Mouse (Mus musculus) stomach, embryonic 15.5 days (tissue): ENCODE results near the gene Med12l. TPM values are rescaled to one million over a fixed set of nuclear protein-coding genes. Genes with fewer than 3 reads are reported as not detected.

ENCODE experiments used
- ATAC-seq: fragments of 200-750 bp; cut with Nextera tagmentation; 2 replicates; pipeline ENCODE4 v1.8.0; 2017; ENCODE audit warnings: low read depth, moderate number of reproducible peaks, moderate TSS enrichment; ENCODE audit not compliant: insufficient read depth, low FRiP score
- H3K27ac ChIP-seq: fragments of 300-500 bp; sonication (generic); 2 replicates; pipeline ENCODE4 v1.5.1; 2015; ENCODE audit warnings: mild to moderate bottlenecking, inconsistent platforms
- H3K27me3 ChIP-seq: fragments of 300-500 bp; sonication (generic); replicated peaks from 2 replicates; pipeline ENCODE4 v1.6.1; 2015; ENCODE audit warnings: inconsistent platforms
- H3K36me3 ChIP-seq: fragments of 300-500 bp; sonication (generic); 2 replicates; pipeline ENCODE4 v1.6.1; 2015; ENCODE audit warnings: inconsistent platforms
- H3K4me1 ChIP-seq: fragments of 300-500 bp; sonication (generic); 2 replicates; pipeline ENCODE4 v1.6.1; 2015; ENCODE audit warnings: inconsistent platforms
- H3K4me2 ChIP-seq: fragments of 300-500 bp; sonication (generic); 2 replicates; pipeline ENCODE4 v1.6.1; 2015; ENCODE audit warnings: mild to moderate bottlenecking, inconsistent platforms
- H3K4me3 ChIP-seq: fragments of 300-500 bp; sonication (generic); replicated peaks from 2 replicates; pipeline ENCODE4 v1.5.1; 2015; ENCODE audit warnings: inconsistent platforms
- H3K9ac ChIP-seq: fragments of 300-500 bp; sonication (generic); 2 replicates; pipeline ENCODE4 v1.6.1; 2015; ENCODE audit warnings: inconsistent platforms
- H3K9me3 ChIP-seq: fragments of 300-500 bp; sonication (generic); 2 replicates; pipeline ENCODE4 v1.6.1; 2016; ENCODE audit warnings: inconsistent platforms
- WGBS: fragments of 180-500 bp; shearing (Covaris S2); methylation state at CpG from one replicate; pipeline ENCODE4 v1.1.7; 2015; 5-methylcytosine and 5-hydroxymethylcytosine counted together
- polyA plus RNA-seq: library from polyadenylated mRNA; unstranded; fragments of >200 nt; fragmentation: Nextera tagmentation; extraction: Ambion mirVana; gene quantifications from 2 replicates; pipeline ENCODE4 v1.2.1, GENCODE M21; 2015

Gene Med12l
- polyA plus RNA-seq, 1 experiment from 2014 or later = 1.5 TPM

- H3K36me3 ChIP-seq = no peaks in the 10 kb centered on the region
- no peak for ATAC-seq
- no peak overlapping the region for H3K4me2 ChIP-seq
- H3K27me3 ChIP-seq = no peaks in the 10 kb centered on the region
- H3K9ac ChIP-seq = no peak overlapping the region
- H3K9me3 ChIP-seq = no peaks in the 10 kb centered on the region
- no peaks in the 10 kb centered on the region for H3K4me1 ChIP-seq
- no peak overlapping the region for H3K27ac ChIP-seq
- 46% methylated on average over 3 of the region's 3 CpGs for WGBS
- no peak overlapping the region for H3K4me3 ChIP-seq
Observed at GRCm38 (mm10) chr3:59277502-59278253, 272.1 kb downstream of the Med12l start.

- Histone ChIP-seq H3K9me3 (no peaks in the 10 kb centered on the region), H3K4me2 (no peak overlapping the region), H3K4me1 (no peaks in the 10 kb centered on the region), H3K27me3 (no peaks in the 10 kb centered on the region), H3K27ac (no peak overlapping the region), H3K4me3 (no peak overlapping the region), H3K9ac (no peak overlapping the region), H3K36me3 (no peaks in the 10 kb centered on the region)
- 87% methylated on average over 3 of the region's 3 CpGs for WGBS
- ATAC-seq = no peak
Observed at GRCm38 (mm10) chr3:59278254-59278533, 272.6 kb downstream of the Med12l start.

- Histone ChIP-seq H3K4me3 (no peak overlapping the region), H3K27ac (no peak overlapping the region), H3K27me3 (no peaks in the 10 kb centered on the region), H3K9ac (no peak overlapping the region), H3K9me3 (no peaks in the 10 kb centered on the region), H3K36me3 (no peaks in the 10 kb centered on the region), H3K4me2 (no peak overlapping the region), H3K4me1 (no peaks in the 10 kb centered on the region)
- no peak for ATAC-seq
Observed at GRCm38 (mm10) chr3:59278620-59279019, 273.0 kb downstream of the Med12l start.

GRCm38 (mm10) chr3:59290551-59290950 lies 284.9 kb downstream of the Med12l start:
- no peaks in the 10 kb centered on the region for H3K27me3 ChIP-seq
- no peaks in the 10 kb centered on the region for H3K4me1 ChIP-seq
- ATAC-seq = no peak
- no peak overlapping the region for H3K9ac ChIP-seq
- H3K4me3 ChIP-seq = no peak overlapping the region
- no peak overlapping the region for H3K4me2 ChIP-seq
- H3K36me3 ChIP-seq = no peaks in the 10 kb centered on the region
- H3K9me3 ChIP-seq = no peaks in the 10 kb centered on the region
- WGBS = 46% methylated on average over 2 of the region's 2 CpGs
- H3K27ac ChIP-seq = no peak overlapping the region

- Histone ChIP-seq H3K4me1 (no peaks in the 10 kb centered on the region), H3K27me3 (no peaks in the 10 kb centered on the region), H3K4me2 (no peak overlapping the region), H3K4me3 (no peak overlapping the region), H3K27ac (no peak overlapping the region), H3K9ac (no peak overlapping the region), H3K9me3 (no peaks in the 10 kb centered on the region), H3K36me3 (no peaks in the 10 kb centered on the region)
- 80% methylated on average over 5 of the region's 5 CpGs for WGBS
- ATAC-seq = no peak
Observed at GRCm38 (mm10) chr3:59293437-59294199, 288.0 kb downstream of the Med12l start.

- Histone ChIP-seq H3K9ac (no peak overlapping the region), H3K4me3 (no peak overlapping the region), H3K27ac (no peak overlapping the region), H3K36me3 (no peaks in the 10 kb centered on the region), H3K9me3 (no peaks in the 10 kb centered on the region), H3K4me2 (no peak overlapping the region), H3K27me3 (no peaks in the 10 kb centered on the region), H3K4me1 (no peaks in the 10 kb centered on the region)
- 86% methylated on average over 16 of the region's 16 CpGs for WGBS
- no peak for ATAC-seq
Observed at GRCm38 (mm10) chr3:59295699-59296562, 290.3 kb downstream of the Med12l start.

- Histone ChIP-seq H3K9ac (no peak overlapping the region), H3K36me3 (no peaks in the 10 kb centered on the region), H3K27me3 (no peaks in the 10 kb centered on the region), H3K4me2 (no peak overlapping the region), H3K27ac (no peak overlapping the region), H3K9me3 (no peaks in the 10 kb centered on the region), H3K4me1 (no peaks in the 10 kb centered on the region), H3K4me3 (no peak overlapping the region)
- WGBS = 88% methylated on average over 5 of the region's 5 CpGs
- no peak for ATAC-seq
Observed at GRCm38 (mm10) chr3:59296563-59297130, 291.0 kb downstream of the Med12l start.

- Histone ChIP-seq H3K27me3 (no peaks in the 10 kb centered on the region), H3K9me3 (no peaks in the 10 kb centered on the region), H3K4me1 (no peaks in the 10 kb centered on the region), H3K4me3 (no peak overlapping the region), H3K9ac (no peak overlapping the region), H3K27ac (no peak overlapping the region), H3K4me2 (no peak overlapping the region), H3K36me3 (no peaks in the 10 kb centered on the region)
- WGBS = 83% methylated on average over 16 of the region's 16 CpGs
- ATAC-seq = no peak
Observed at GRCm38 (mm10) chr3:59297653-59298052, 292.0 kb downstream of the Med12l start.

- Histone ChIP-seq H3K4me1 (no peaks in the 10 kb centered on the region), H3K9ac (no peak overlapping the region), H3K4me3 (no peak overlapping the region), H3K4me2 (no peak overlapping the region), H3K27me3 (no peaks in the 10 kb centered on the region), H3K36me3 (no peaks in the 10 kb centered on the region), H3K27ac (no peak overlapping the region), H3K9me3 (no peaks in the 10 kb centered on the region)
- no peak for ATAC-seq
- WGBS = 92% methylated on average over 5 of the region's 5 CpGs
Observed at GRCm38 (mm10) chr3:59304944-59305343, 299.3 kb downstream of the Med12l start.

GRCm38 (mm10) chr3:59305518-59305917 lies 299.9 kb downstream of the Med12l start:
- H3K27me3 ChIP-seq = no peaks in the 10 kb centered on the region
- no peak overlapping the region for H3K9ac ChIP-seq
- ATAC-seq = no peak
- H3K36me3 ChIP-seq = no peaks in the 10 kb centered on the region
- no peaks in the 10 kb centered on the region for H3K9me3 ChIP-seq
- H3K4me2 ChIP-seq = no peak overlapping the region
- 87% methylated on average over 2 of the region's 2 CpGs for WGBS
- no peak overlapping the region for H3K27ac ChIP-seq
- no peaks in the 10 kb centered on the region for H3K4me1 ChIP-seq
- no peak overlapping the region for H3K4me3 ChIP-seq

- Histone ChIP-seq H3K9ac (no peak overlapping the region), H3K9me3 (no peaks in the 10 kb centered on the region), H3K4me3 (no peak overlapping the region), H3K4me2 (no peak overlapping the region), H3K4me1 (no peaks in the 10 kb centered on the region), H3K27me3 (no peaks in the 10 kb centered on the region), H3K36me3 (no peaks in the 10 kb centered on the region), H3K27ac (no peak overlapping the region)
- no peak for ATAC-seq
- 78% methylated on average over 10 of the region's 10 CpGs for WGBS
Observed at GRCm38 (mm10) chr3:59312610-59313009, 307.0 kb downstream of the Med12l start.

GRCm38 (mm10) chr3:59316077-59316476 lies 310.5 kb downstream of the Med12l start:
- Histone ChIP-seq H3K4me2 (no peak overlapping the region), H3K27ac (no peak overlapping the region), H3K4me3 (no peak overlapping the region), H3K27me3 (no peaks in the 10 kb centered on the region), H3K9me3 (no peaks in the 10 kb centered on the region), H3K9ac (no peak overlapping the region), H3K36me3 (peaks cover 4% of the 10 kb centered on the region; the same call in 1 of the 2 replicates), H3K4me1 (no peaks in the 10 kb centered on the region)
- 65% methylated on average over 7 of the region's 7 CpGs for WGBS
- ATAC-seq = peak; percentile 14; the same call in 1 of the 2 replicates
